Mouse (Mus musculus) CD4-positive, CD25-positive, alpha-beta regulatory T cell, adult 4 months (primary cell): Measurements from ENCODE around the gene Atp2a3. TPM values are rescaled to one million over a fixed set of nuclear protein-coding genes. Genes with fewer than 3 reads are reported as not detected.

Source experiments
- ATAC-seq: one replicate; pipeline ENCODE4 v1.8.0; 2017
- polyA plus RNA-seq, 2 experiments: library from polyadenylated mRNA; unstranded; fragments of 100-300 nt; shearing (Covaris generic); gene quantifications; one replicate each; pipeline ENCODE4 v1.2.1; 2017

Gene Atp2a3
- polyA plus RNA-seq, 2 experiments from 2014 or later: 57.5 to 89.4 TPM

DNA sequence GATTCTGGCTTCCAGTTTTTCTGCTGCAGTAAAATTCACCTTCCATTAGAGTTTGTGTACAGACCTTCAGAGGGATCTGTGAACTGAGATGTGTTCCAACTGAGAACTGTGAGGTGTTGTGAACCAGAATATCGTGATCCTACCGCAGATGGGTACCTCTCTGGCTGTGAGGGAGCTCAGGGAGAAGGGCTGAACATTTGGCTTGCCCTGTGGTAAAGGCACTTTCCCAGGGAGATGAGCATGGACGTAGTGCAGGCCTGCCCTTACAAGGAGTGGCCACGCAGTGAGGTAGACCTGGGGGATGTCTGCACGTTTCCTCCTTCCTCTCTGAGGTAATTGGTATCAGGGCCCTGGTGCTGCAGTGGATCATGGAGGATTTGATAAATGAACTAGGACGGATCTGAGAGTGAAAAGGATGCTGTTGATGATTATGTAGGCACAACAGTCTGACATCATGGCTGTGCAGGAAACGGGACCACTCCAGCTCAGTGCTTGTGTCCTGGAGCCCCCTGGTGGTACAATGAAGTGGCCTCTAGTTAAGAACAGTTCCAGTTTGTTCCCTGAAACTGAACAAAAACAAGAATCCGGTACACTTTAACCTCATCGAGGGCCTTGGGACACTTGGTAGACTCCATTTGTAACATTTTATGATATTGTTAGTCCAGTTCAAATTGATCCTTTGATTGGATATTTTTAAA lies 78.3 kb downstream of the Atp2a3 start:
- ATAC-seq: peak; percentile 70

Other genes starting within 250 kb of the Atp2a3 start
- 1 to 10 TPM; 8.3 to 9.0 TPM for gene Cyb5d2, start 165.0 kb upstream of the Atp2a3 start, polyA plus RNA-seq
- gene Zzef1, start 164.9 kb upstream of the Atp2a3 start, polyA plus RNA-seq: 10 to 100 TPM; 25.7 to 32.2 TPM
- gene P2rx1, start 37.9 kb downstream of the Atp2a3 start, polyA plus RNA-seq: under 1 TPM in 1 of 2 experiments, not detected in 1; 0.39 TPM
- 1 to 10 TPM; 2.3 to 5.8 TPM for gene Camkk1, start 57.8 kb downstream of the Atp2a3 start, polyA plus RNA-seq
- 10 to 100 TPM; 17.1 to 21.5 TPM for gene Ncbp3, start 86.6 kb downstream of the Atp2a3 start, polyA plus RNA-seq
- gene Itgae, start 129.4 kb downstream of the Atp2a3 start, polyA plus RNA-seq: 100 to 1,000 TPM in 1 of 2 experiments, 10 to 100 TPM in 1; 63.9 to 126 TPM
- 1 to 10 TPM; 6.6 to 8.2 TPM for gene Haspin, start 177.1 kb downstream of the Atp2a3 start, polyA plus RNA-seq
- gene P2rx5, start 199.3 kb downstream of the Atp2a3 start, polyA plus RNA-seq: under 1 TPM; 0.33 to 0.55 TPM
- gene Emc6, start 215.9 kb downstream of the Atp2a3 start, polyA plus RNA-seq: 10 to 100 TPM; 42.2 to 49.5 TPM
- 10 to 100 TPM; 27.4 to 30.8 TPM for gene Tax1bp3, start 215.9 kb downstream of the Atp2a3 start, polyA plus RNA-seq
- 10 to 100 TPM; 12.9 to 18.3 TPM for gene Ctns, start 237.9 kb downstream of the Atp2a3 start, polyA plus RNA-seq
- gene Shpk, start 238.3 kb downstream of the Atp2a3 start, polyA plus RNA-seq: 1 to 10 TPM; 1.3 to 4.8 TPM